Mouse (Mus musculus) heart, postnatal 0 days (tissue): ENCODE measurements at regions not wholly inside any gene's neighbourhood (a gene's known extent, or its start where the extent isn't known, plus 50 kb on each side); places are given as distances from the start of the nearest gene placed in this dataset.

Experiments
- ATAC-seq: fragments of 200-750 bp; cut with Nextera tagmentation; 2 replicates; pipeline ENCODE4 v1.8.0; 2017; ENCODE audit warnings: low read depth, moderate number of reproducible peaks, moderate library complexity; ENCODE audit not compliant: insufficient read depth
- DNase-seq: peaks from one replicate; pipeline ENCODE4 v3.0.0-alpha.2; 2016; ENCODE audit warnings: low spot score
- H3K27ac ChIP-seq: fragments of 300-500 bp; sonication (generic); 2 replicates; pipeline ENCODE4 v1.5.1; 2014; ENCODE audit warnings: low read depth, mild to moderate bottlenecking
- H3K27me3 ChIP-seq: fragments of 300-500 bp; sonication (generic); 2 replicates; pipeline ENCODE4 v1.6.1; 2014; ENCODE audit warnings: low read length, mixed read lengths; ENCODE audit not compliant: control insufficient read depth, insufficient read depth
- H3K36me3 ChIP-seq: fragments of 300-500 bp; sonication (generic); replicated peaks from 2 replicates; pipeline ENCODE4 v1.6.1; 2014; ENCODE audit warnings: low read length, mixed read lengths; ENCODE audit not compliant: control insufficient read depth, insufficient read depth
- H3K4me1 ChIP-seq: fragments of 300-500 bp; sonication (generic); 2 replicates; pipeline ENCODE4 v1.6.1; 2014; ENCODE audit warnings: antibody characterized with exemption; ENCODE audit not compliant: control insufficient read depth, insufficient read depth
- H3K4me2 ChIP-seq: fragments of 300-500 bp; sonication (generic); 2 replicates; pipeline ENCODE4 v1.6.1; 2014; ENCODE audit warnings: low read depth, mild to moderate bottlenecking, low read length, moderate library complexity
- H3K4me3 ChIP-seq: fragments of 300-500 bp; sonication (generic); 2 replicates; pipeline ENCODE4 v1.5.1; 2014; ENCODE audit warnings: low read depth, low read length
- H3K9ac ChIP-seq: fragments of 300-500 bp; sonication (generic); replicated peaks from 2 replicates; pipeline ENCODE4 v1.6.1; 2014; ENCODE audit warnings: low read depth, low read length, mixed read lengths
- H3K9me3 ChIP-seq: fragments of 300-500 bp; sonication (generic); replicated peaks from 2 replicates; pipeline ENCODE4 v1.6.1; 2016; ENCODE audit warnings: low read length; ENCODE audit not compliant: control insufficient read depth
- CTCF ChIP-seq: IDR thresholded peaks from 2 replicates; pipeline ENCODE4 v1.5.1; 2016; ENCODE audit warnings: antibody characterized with exemption, control low read depth, low read depth
- EP300 ChIP-seq: IDR thresholded peaks from 2 replicates; pipeline ENCODE4 v1.6.1; 2016; ENCODE audit warnings: antibody characterized with exemption, low read depth
- WGBS: fragments of 180-500 bp; shearing (Covaris S2); extraction: QIAGEN DNeasy Blood & Tissue Kit; methylation state at CpG from one replicate; pipeline ENCODE4 v1.1.7; 2014; 5-methylcytosine and 5-hydroxymethylcytosine counted together

GRCm38 (mm10) chr7:74080079-74080845 is 66.8 kb upstream of the St8sia2 start:
- no peaks in the 10 kb centered on the region for H3K36me3 ChIP-seq
- no peak overlapping the region for H3K4me3 ChIP-seq
- no peak for TF ChIP-seq CTCF
- DNase-seq (no peak), ATAC-seq (no peak)
- H3K27ac ChIP-seq: no peak overlapping the region
- 72% methylated on average over 9 of the region's 9 CpGs for WGBS
- no peaks in the 10 kb centered on the region for H3K9me3 ChIP-seq
- no peaks in the 10 kb centered on the region for H3K4me1 ChIP-seq
- H3K27me3 ChIP-seq: no peaks in the 10 kb centered on the region
- no peak overlapping the region for H3K9ac ChIP-seq
- H3K4me2 ChIP-seq: no peak overlapping the region

DNA sequence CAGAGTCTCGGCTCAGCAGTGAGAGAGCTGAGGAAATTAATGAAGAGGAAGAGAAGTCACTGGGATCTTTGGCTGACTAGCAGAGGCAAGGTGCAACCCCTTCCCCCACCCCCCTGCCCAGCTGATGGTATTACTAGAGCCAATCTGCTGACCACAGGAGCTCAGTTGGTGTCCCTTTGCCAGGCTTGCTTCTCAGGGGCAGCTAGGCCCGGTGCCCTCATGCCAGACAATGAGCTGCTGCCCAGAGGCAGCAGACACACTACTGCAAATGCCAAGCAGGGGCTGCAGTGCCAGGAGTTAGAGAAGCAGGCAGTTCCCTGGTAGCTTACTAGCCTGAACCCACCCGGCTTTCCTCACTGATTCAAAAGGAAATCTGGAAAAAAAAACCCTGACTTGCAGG is 59.1 kb upstream of the St8sia2 start:
- no peaks in the 10 kb centered on the region for H3K36me3 ChIP-seq
- no peak for TF ChIP-seq CTCF
- TF ChIP-seq EP300: no peak
- ATAC-seq (no peak), DNase-seq (no peak)
- H3K9me3 ChIP-seq: no peaks in the 10 kb centered on the region
- H3K9ac ChIP-seq: no peak overlapping the region
- H3K4me1 ChIP-seq: no peaks in the 10 kb centered on the region
- 30% methylated on average over 3 of the region's 3 CpGs for WGBS
- H3K27me3 ChIP-seq: no peaks in the 10 kb centered on the region
- H3K27ac ChIP-seq: no peak overlapping the region
- no peak overlapping the region for H3K4me3 ChIP-seq
- no peak overlapping the region for H3K4me2 ChIP-seq

- Histone ChIP-seq H3K9ac (no peak overlapping the region), H3K36me3 (no peaks in the 10 kb centered on the region), H3K4me3 (no peak overlapping the region), H3K27me3 (no peaks in the 10 kb centered on the region), H3K9me3 (no peaks in the 10 kb centered on the region), H3K4me1 (no peaks in the 10 kb centered on the region), H3K27ac (no peak overlapping the region), H3K4me2 (no peak overlapping the region)
- 82% methylated on average over 2 of the region's 2 CpGs for WGBS
- DNase-seq (no peak), ATAC-seq (no peak)
- TF ChIP-seq CTCF (no peak), EP300 (no peak)
These were observed 57.3 kb upstream of the St8sia2 start for GRCm38 (mm10) chr7:74070836-74071235.

DNA sequence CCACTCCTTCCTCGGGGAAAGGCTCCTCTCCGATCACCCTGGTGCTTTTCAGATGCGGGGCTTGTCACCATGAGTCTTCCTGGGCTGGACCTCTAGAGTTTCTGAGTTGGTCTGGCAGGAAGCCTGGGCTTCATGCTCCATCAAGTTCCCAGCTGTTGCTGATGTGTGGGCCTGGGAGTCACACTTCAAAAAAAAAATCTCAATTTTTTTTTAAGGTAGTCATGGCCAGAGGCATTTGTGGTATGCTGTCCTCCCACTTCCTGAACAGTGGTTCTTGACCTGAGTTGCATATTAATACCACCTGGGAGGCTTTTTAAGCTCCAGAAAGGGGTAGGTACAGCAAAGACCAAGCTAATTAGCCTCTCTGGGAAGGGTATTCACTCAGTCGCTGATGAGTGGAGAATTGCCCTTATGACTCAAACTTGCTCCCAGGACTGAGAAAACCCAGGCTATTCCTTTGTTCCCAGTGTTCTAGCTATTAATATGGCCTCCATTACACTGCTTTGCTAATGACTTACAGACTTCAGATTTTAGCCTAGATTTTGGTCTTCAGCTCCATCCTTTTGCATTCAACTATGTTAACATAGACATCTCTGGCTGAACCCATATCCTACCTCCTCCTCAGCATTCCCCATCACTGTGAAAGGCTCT is 52.1 kb upstream of the St8sia2 start:
- no peak overlapping the region for H3K4me3 ChIP-seq
- H3K9me3 ChIP-seq: no peaks in the 10 kb centered on the region
- no peak overlapping the region for H3K4me2 ChIP-seq
- no peaks in the 10 kb centered on the region for H3K4me1 ChIP-seq
- H3K27ac ChIP-seq: no peak overlapping the region
- H3K9ac ChIP-seq: no peak overlapping the region
- WGBS: 41% methylated on average over 4 of the region's 4 CpGs
- TF ChIP-seq EP300: no peak
- no peak for TF ChIP-seq CTCF
- DNase-seq: no peak
- no peak for ATAC-seq
- no peaks in the 10 kb centered on the region for H3K27me3 ChIP-seq
- H3K36me3 ChIP-seq: no peaks in the 10 kb centered on the region
